In genomic region chr8:101097851-101098250, GRCm38 (mm10) we compare ENCODE assay signal across 14 mouse cellular contexts.
DNase-seq lines count a peak whose midpoint lies in the region; ATAC-seq and TF ChIP-seq lines count a peak whose summit lies in the region.
"Had no signal": no experiment of that assay in that cellular context is flagged by ENCODE, and none has a peak within 500 bp of the region (broad histone marks: within the 10 kb centered on the region; RNA-seq: fewer than 3 reads in every experiment).

No protein-coding gene starts in this region.

- peak; percentile 16 for DNase-seq in brain, embryonic 14.5 days (ENCODE audit: low read depth)
- DNase-seq in cerebellum, postnatal 25 days, result peak; percentile 71 to 80
- peak; percentile 76 for DNase-seq in layer of hippocampus, adult 9-11 months
- DNase-seq in left cerebral cortex, postnatal 4 days, result peak; percentile 62
- DNase-seq in urinary bladder, postnatal 14 days (ENCODE audit: low spot score), result no peak
- DNase-seq in spleen, postnatal 14 days (ENCODE audit: low spot score in 2 of 2), result no peak
- DNase-seq in gastrocnemius, adult 18-20 months (ENCODE audit: low spot score), result no peak
- DNase-seq: gastrocnemius, postnatal 10 days had no signal

- no peak overlapping the region for H3K4me3 ChIP-seq in neural tube, embryonic 15.5 days (replicated peaks)
- H3K4me3 ChIP-seq: heart, embryonic 13.5 days; liver, embryonic 12.5 days; midbrain, embryonic 12.5 days had no signal

- H3K9me3 ChIP-seq in neural tube, embryonic 15.5 days (replicated peaks), result no peaks in the 10 kb centered on the region
- H3K9me3 ChIP-seq: heart, embryonic 13.5 days; liver, embryonic 12.5 days; midbrain, embryonic 12.5 days had no signal

- no peak for TF ChIP-seq CTCF in brain, embryonic 14.5 days (IDR thresholded peaks at IDR 0.05; ENCODE audit: borderline replicate concordance, extremely low read depth, insufficient read depth, insufficient read length)

- no peak overlapping the region for H3K27ac ChIP-seq in neural tube, embryonic 15.5 days (replicated peaks)
- H3K27ac ChIP-seq: heart, embryonic 13.5 days; liver, embryonic 12.5 days; midbrain, embryonic 12.5 days had no signal

- no peaks in the 10 kb centered on the region for H3K4me1 ChIP-seq in neural tube, embryonic 15.5 days
- H3K4me1 ChIP-seq: heart, embryonic 13.5 days; liver, embryonic 12.5 days; midbrain, embryonic 12.5 days had no signal

- no peak overlapping the region for H3K4me2 ChIP-seq in neural tube, embryonic 15.5 days
- H3K4me2 ChIP-seq: heart, embryonic 13.5 days; liver, embryonic 12.5 days; midbrain, embryonic 12.5 days had no signal

- intact Hi-C loops in left cerebral cortex, postnatal 4 days (cut with DNase I), result no loop called here

- 83% methylated on average over 4 of the region's 4 CpGs for WGBS in neural tube, embryonic 15.5 days

- no peak for TF ChIP-seq POLR2A in brain, embryonic 14.5 days (IDR thresholded peaks at IDR 0.05; ENCODE audit: borderline replicate concordance, extremely low read depth, insufficient read depth, insufficient read length, poor library complexity, severe bottlenecking)

- H3K9ac ChIP-seq in neural tube, embryonic 15.5 days (replicated peaks), result no peak overlapping the region
- H3K9ac ChIP-seq: heart, embryonic 13.5 days; liver, embryonic 12.5 days; midbrain, embryonic 12.5 days had no signal

- no peak for ATAC-seq in neural tube, embryonic 15.5 days (ENCODE audit: low FRiP score)
- ATAC-seq: intestine, postnatal 0 days; liver, embryonic 12.5 days; lung, postnatal 0 days had no signal

- H3K27me3 ChIP-seq in neural tube, embryonic 15.5 days (replicated peaks), result no peaks in the 10 kb centered on the region
- H3K27me3 ChIP-seq: heart, embryonic 13.5 days; liver, embryonic 12.5 days; midbrain, embryonic 12.5 days had no signal

- no peaks in the 10 kb centered on the region for H3K36me3 ChIP-seq in neural tube, embryonic 15.5 days
- H3K36me3 ChIP-seq: heart, embryonic 13.5 days; liver, embryonic 12.5 days; midbrain, embryonic 12.5 days had no signal

Comparison
In these comparisons a context has a peak if more than half of its experiments do, and no peak if none do; other contexts are left out.
1. DNase-seq: peak in brain, embryonic 14.5 days (single experiment), cerebellum, postnatal 25 days (2 of 2), layer of hippocampus, adult 9-11 months (single experiment) and left cerebral cortex, postnatal 4 days (single experiment); none in urinary bladder, postnatal 14 days (single experiment), spleen, postnatal 14 days (0 of 2) and gastrocnemius, adult 18-20 months (single experiment).